Mouse (Mus musculus) cerebellum, adult 9-11 months (tissue): ENCODE results near the gene Cebpb.

Source experiments
- DNase-seq: peaks from one replicate; pipeline ENCODE4 v3.0.0; 2022

Gene Cebpb

DNA sequence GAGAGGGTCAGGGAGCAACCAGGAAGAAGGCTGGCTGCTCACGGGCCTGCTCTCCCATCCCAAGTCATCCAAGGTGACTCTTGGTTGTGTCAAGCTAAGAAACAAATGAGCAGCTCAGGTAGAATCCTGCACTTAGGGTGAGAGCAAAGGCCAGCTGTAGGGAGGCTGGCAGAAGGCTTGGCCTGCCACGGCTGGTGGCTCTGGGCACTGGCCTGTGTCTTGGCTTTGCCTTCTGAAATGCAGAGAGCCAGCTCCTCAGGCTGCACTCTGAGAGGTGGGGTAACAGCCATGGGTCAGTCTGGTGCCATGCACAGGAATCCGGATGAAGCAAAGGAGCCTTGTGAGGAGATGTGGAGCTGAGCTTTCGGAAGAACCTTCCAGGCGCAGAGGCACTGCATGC lies 20.3 kb upstream of the Cebpb start:
- DNase-seq = no peak

GRCm38 (mm10) chr2:167669398-167669797 lies 19.3 kb upstream of the Cebpb start:
- no peak for DNase-seq

GRCm38 (mm10) chr2:167671101-167671633 lies 17.5 kb upstream of the Cebpb start:
- no peak for DNase-seq

GRCm38 (mm10) chr2:167672212-167672685 lies 16.5 kb upstream of the Cebpb start:
- DNase-seq = no peak

DNA sequence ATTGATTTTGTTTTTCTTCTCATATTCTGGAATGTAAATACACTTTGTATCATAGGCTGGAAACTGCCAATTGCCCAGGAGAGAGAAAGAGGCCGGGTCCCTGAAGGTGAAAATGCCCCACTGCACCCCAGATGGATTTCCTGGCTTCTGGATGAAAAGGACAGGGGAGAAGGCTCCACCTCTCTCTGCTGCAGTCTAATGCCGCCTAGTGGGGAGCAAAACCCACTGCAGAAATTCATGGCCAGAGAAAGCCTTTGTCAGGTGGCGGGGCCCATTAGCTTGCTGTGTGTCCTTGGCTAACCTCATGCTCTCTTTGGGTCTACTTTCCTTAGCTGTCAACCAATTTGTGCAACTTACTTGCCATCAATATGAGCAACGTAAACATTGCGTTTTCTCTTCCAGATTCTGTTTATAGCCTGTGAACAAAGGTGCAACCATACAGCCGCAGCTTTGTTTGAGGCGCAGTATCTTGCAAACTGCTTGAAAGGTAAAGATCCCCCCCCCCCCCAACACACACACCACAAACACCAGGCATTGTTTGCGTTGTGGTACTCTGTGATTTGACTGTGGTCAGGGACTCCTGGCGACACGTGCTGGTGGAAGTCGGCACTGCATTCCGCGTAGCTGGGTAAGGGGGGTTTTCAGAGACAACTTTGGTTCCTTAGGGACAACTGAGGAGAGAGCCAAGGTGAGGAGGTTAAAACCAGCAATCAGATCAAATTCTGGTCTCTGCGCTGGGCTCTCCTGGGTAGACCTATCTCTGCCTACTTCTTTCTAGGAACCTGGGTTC lies 13.4 kb upstream of the Cebpb start:
- DNase-seq = no peak

DNA sequence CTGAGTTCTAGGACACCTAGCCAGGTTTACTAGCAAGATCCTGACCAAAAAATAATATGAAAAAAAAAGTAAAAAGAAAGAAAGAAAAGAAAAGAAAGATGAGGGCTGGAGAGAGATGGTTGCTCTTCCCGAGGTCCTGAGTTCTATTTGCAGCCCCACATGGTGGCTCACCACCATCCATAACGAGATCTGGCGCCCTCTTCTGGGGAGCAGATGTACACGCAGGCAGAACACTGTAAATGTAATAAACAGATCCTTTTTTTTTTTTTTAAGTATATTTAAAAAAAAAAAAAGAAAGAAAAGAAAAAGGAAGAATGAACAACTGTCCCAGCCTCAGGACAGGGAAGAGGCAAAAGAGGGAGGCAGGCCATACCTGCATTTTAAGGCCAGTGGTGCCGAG lies 10.1 kb upstream of the Cebpb start:
- DNase-seq = no peak

- DNase-seq = peak; percentile 69
These were observed 8.7 kb upstream of the Cebpb start for GRCm38 (mm10) chr2:167679902-167680430.

DNA sequence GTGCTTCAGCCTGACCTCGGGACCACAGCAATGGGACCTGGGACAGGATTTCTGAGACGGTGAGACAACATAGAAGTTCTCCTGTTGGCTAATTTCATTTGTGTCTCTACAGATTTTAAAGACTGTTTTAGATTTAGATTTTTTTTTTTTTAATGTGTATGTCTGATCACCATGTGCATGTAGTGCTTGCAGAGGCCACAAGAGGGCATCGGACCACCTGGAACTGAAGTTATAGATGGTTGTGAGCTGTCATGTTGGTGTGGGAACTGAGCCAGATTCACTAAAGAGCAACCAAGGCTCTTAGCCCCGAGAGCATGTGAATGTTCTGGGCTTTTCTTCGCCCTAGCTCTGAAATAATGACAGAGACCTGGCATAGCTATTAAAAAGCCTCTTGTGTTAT lies 8.1 kb upstream of the Cebpb start:
- no peak for DNase-seq

DNA sequence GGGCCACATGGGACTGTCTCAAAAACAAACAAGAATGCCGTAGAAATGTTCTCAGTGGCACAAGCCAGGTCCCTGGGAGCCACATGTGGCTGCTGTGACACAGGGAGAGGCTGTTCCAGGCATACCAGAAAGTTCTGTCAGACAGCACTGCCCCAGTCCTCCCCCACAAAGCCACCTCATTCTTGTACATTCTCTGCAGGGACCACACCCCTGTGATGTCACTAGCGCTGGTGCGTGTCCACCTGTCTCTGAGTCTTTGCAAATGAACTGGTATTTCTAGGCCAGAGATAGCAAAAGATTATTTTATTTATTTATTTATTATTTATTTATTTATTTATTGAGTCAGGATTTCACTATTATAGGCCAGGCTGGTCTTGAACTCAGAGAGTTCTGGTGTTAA lies 5.0 kb upstream of the Cebpb start:
- DNase-seq = no peak

DNA sequence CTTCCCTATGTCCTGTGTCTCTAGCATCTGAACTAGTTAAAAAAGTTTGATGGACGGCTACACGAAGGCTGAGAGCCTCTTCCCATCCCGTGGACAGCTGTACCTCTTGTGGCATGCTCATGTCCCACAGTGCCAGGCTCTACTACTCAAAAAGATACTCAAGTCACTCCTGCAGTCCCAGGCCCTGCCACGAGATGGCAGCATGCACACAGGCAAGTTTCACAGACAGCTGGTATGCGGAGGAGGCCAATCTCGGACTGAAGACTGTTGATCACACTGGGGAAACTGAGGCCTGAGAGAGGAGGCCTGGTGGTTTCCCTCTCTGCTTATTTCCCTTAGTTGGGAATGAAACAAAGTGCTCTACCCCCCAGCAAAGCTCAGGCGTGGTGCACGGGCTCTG lies 3.6 kb upstream of the Cebpb start:
- DNase-seq = peak; percentile 84

- DNase-seq = no peak
These were observed 2.9 kb upstream of the Cebpb start for GRCm38 (mm10) chr2:167685865-167686264.

- no peak for DNase-seq
These were observed 2.1 kb upstream of the Cebpb start for GRCm38 (mm10) chr2:167686382-167687249.

DNA sequence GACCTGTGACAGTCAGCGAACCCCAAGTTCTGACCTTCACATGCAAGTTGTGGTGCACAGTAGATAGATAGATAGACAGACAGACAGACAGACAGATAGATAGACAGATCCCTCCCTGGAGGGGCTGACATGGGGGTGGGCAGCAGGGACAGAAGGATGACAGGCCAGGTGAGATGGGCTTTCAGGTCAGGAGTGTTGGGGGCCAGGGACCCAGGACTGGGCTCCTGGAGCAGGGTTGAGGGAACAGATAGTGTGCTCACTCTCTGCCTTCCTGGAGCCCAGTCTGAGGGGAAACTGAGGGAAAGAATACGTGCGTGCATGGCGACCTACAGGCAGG lies 1.5 kb upstream of the Cebpb start:
- no peak for DNase-seq

DNA sequence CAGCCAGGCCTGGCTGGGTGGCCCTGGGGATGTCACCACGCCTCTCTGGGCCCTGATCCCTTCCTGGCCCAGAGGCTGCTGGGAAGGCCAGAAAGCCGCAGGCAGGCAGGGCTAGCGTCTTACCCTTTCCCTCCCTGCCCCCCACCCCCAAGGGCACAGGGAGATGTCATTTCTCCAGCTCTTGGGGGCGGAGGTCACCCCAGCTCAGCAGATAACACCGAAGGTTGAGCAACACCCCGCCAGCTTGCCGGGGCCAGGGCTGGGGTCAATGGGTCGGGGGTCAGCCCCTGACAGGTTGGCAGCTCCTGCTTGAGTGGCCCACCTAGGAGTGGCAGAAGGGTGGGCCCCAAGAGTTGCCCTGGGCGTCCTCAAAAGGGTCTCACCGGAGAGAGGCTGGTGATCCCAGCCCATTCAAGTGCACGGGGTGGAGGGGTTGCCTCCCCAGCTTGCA lies 1.0 kb upstream of the Cebpb start:
- DNase-seq = peak; percentile 48

DNA sequence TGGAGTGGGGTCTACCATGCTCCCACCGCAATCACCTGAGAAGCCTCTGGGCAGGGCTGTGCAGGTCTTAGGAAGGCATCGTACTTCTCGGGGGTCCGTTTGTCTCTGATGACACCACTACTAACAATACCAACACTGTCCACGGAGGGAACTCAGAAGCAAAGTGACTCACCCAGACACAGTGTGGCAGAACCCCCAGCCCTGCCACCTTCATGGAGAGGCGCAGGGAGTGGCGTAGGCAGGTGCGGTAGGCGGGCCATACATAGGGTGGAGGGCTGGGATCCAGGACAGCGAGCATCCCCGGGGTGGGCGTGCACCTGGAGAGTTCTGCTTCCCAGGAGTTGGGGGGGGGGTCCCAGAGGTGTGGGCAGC lies 603 bp upstream of the Cebpb start:
- DNase-seq = peak; percentile 51

- DNase-seq = peak; percentile 74
These were observed 945 bp downstream of the Cebpb start, which contains the start of gene Tmem189 for GRCm38 (mm10) chr2:167689501-167690218. Tmem189 (minus strand) TSS chr2:167689822.

DNA sequence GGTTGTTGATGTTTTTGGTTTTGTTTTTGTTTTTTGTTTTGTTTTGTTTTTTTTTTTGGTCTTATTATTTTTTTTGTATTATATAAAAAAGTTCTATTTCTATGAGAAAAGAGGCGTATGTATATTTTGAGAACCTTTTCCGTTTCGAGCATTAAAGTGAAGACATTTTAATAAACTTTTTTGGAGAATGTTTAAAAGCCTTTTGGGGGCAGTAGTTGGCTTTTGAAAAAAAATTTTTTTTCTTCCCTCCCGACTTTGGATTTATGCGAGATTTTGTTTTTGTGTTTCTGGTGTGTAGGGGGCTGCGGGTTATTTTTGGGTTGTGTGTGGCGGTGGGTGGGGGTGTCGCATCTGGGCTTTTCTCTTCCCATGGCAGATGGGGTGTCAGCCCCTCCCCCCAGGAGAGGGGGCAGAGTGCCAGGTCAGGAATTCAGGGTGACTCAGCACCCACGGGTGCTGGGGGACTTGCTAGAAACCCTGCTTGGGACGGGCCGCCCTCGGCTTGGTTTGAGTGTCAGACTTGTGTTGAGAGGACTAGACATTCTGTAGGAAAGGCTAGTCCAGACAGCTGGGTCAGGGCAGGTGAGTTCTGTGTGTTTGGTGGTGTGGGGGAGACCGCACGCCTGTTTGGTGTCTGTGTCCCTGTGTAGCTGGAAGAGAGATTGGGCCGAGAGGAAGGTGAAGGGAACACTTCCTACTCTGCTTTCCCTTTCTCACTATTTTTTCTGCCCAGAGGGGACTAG lies 1.7 kb downstream of the Cebpb start:
- peak; percentile 45 for DNase-seq

DNA sequence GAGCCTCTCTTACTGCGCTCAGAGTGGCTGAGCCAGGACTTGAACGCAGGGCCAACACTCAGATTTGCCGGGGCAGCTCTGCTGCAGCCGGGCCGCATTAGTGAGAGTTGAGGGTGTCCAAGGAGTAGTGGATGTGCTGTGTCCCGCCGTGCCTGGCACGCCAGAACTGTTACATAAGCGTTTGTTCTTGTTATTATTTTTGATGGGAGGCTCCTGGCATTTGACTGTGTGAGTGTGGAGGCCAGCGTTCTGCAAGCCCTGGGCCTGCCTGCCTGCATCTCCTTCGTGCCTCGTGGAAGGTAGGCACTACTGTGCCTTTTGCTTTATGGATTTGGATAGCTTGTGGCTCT lies 2.2 kb downstream of the Cebpb start:
- peak; percentile 42 for DNase-seq

DNA sequence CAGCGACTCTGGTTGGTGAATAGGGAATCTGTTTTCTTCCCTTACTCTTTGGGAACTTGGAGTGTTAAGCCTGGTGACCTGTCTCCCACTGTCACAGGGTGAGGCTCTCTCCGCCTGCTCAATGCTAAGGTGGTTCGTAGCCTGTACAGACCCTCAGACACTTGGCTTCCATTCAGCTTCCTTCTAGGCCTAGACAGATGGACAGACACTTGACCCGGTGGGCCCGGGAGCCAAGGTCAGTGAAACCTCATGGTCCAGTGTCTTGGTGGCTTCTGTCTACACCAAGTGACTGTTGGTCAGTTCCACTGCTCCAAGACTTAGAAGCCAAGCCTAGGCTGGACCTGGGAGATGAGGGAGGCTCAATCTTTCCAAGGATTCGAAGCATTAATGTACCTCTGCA lies 2.7 kb downstream of the Cebpb start:
- DNase-seq = no peak

GRCm38 (mm10) chr2:167691871-167692661 lies 3.4 kb downstream of the Cebpb start:
- DNase-seq = no peak

- no peak for DNase-seq
These were observed 4.1 kb downstream of the Cebpb start for GRCm38 (mm10) chr2:167692831-167693230.
